Mouse (Mus musculus): Measurements from ENCODE around the gene Tmco5. TPM values are rescaled to one million over a fixed set of nuclear protein-coding genes. Genes with fewer than 3 reads are reported as not detected.

Tmco5 gene
- polyA plus RNA-seq, 1 experiment, result not detected

- Histone ChIP-seq H3K36me3 (replicated peaks; ENCODE audit: low read length) (no peaks in the 10 kb centered on the region), H3K9me3 (no peaks in the 10 kb centered on the region), H3K27me3 (replicated peaks) (peaks cover 13% of the 10 kb centered on the region), H3K4me3 (replicated peaks) (no peak overlapping the region), H3K4me1 (peaks cover 22% of the 10 kb centered on the region)
- TF ChIP-seq FLI1 (IDR thresholded peaks at IDR 0.05; ENCODE audit: low read length), result no peak
- no peak for TF ChIP-seq GATA1 (IDR thresholded peaks at IDR 0.05; ENCODE audit: borderline replicate concordance, low read length)
Observed at GRCm38 (mm10) chr2:116893316-116893987, 15.0 kb downstream of the Tmco5 start.

- Histone ChIP-seq H3K4me3 (replicated peaks) (peak overlapping the region; percentile 89), H3K27me3 (replicated peaks) (peaks cover 11% of the 10 kb centered on the region), H3K9me3 (no peaks in the 10 kb centered on the region), H3K36me3 (replicated peaks; ENCODE audit: low read length) (no peaks in the 10 kb centered on the region), H3K4me1 (peaks cover 25% of the 10 kb centered on the region)
- TF ChIP-seq GATA1 (IDR thresholded peaks at IDR 0.05; ENCODE audit: borderline replicate concordance, low read length), result no peak
- TF ChIP-seq FLI1 (IDR thresholded peaks at IDR 0.05; ENCODE audit: low read length), result no peak
Observed at GRCm38 (mm10) chr2:116893988-116894363, 15.5 kb downstream of the Tmco5 start.

- Histone ChIP-seq H3K36me3 (replicated peaks; ENCODE audit: low read length) (peaks cover 8% of the 10 kb centered on the region), H3K4me3 (replicated peaks) (peak overlapping the region; percentile 89), H3K4me1 (peaks cover 34% of the 10 kb centered on the region), H3K27me3 (replicated peaks) (peaks cover 2% of the 10 kb centered on the region), H3K9me3 (no peaks in the 10 kb centered on the region)
- TF ChIP-seq FLI1 (IDR thresholded peaks at IDR 0.05; ENCODE audit: low read length), result no peak
- no peak for TF ChIP-seq GATA1 (IDR thresholded peaks at IDR 0.05; ENCODE audit: borderline replicate concordance, low read length)
Observed at GRCm38 (mm10) chr2:116899615-116900272, 21.3 kb downstream of the Tmco5 start.

GRCm38 (mm10) chr2:116900273-116900843 is 21.9 kb downstream of the Tmco5 start:
- Histone ChIP-seq H3K4me1 (peaks cover 34% of the 10 kb centered on the region), H3K36me3 (replicated peaks; ENCODE audit: low read length) (peaks cover 8% of the 10 kb centered on the region)

GRCm38 (mm10) chr2:116908268-116908667 is 29.8 kb downstream of the Tmco5 start:
- no peak overlapping the region for H3K4me3 ChIP-seq (replicated peaks)
- no peaks in the 10 kb centered on the region for H3K27me3 ChIP-seq (replicated peaks)
- TF ChIP-seq GATA1 (IDR thresholded peaks at IDR 0.05; ENCODE audit: borderline replicate concordance, low read length) (no peak), FLI1 (IDR thresholded peaks at IDR 0.05; ENCODE audit: low read length) (no peak)
- H3K4me1 ChIP-seq, result peaks cover 55% of the 10 kb centered on the region
- H3K36me3 ChIP-seq (replicated peaks; ENCODE audit: low read length), result peaks cover 3% of the 10 kb centered on the region
- H3K9me3 ChIP-seq, result no peaks in the 10 kb centered on the region

More at GRCm38 (mm10) chr2:116900273-116900843, 21.9 kb downstream of the Tmco5 start:
- TF ChIP-seq GATA1 (IDR thresholded peaks at IDR 0.05; ENCODE audit: borderline replicate concordance, low read length) (no peak), FLI1 (IDR thresholded peaks at IDR 0.05; ENCODE audit: low read length) (no peak)
- Histone ChIP-seq H3K9me3 (no peaks in the 10 kb centered on the region), H3K27me3 (replicated peaks) (peaks cover 2% of the 10 kb centered on the region), H3K4me3 (replicated peaks) (peak overlapping the region; percentile 89)

- Histone ChIP-seq H3K4me1 (peaks cover 68% of the 10 kb centered on the region), H3K27me3 (replicated peaks) (no peaks in the 10 kb centered on the region), H3K4me3 (replicated peaks) (no peak overlapping the region), H3K36me3 (replicated peaks; ENCODE audit: low read length) (no peaks in the 10 kb centered on the region), H3K9me3 (no peaks in the 10 kb centered on the region)
- TF ChIP-seq FLI1 (IDR thresholded peaks at IDR 0.05; ENCODE audit: low read length) (no peak), GATA1 (IDR thresholded peaks at IDR 0.05; ENCODE audit: borderline replicate concordance, low read length) (no peak)
Observed at GRCm38 (mm10) chr2:116912334-116913070, 34.0 kb downstream of the Tmco5 start.

- H3K27me3 ChIP-seq (replicated peaks), result no peaks in the 10 kb centered on the region
- H3K9me3 ChIP-seq, result no peaks in the 10 kb centered on the region
- H3K36me3 ChIP-seq (replicated peaks; ENCODE audit: low read length), result no peaks in the 10 kb centered on the region
- H3K4me3 ChIP-seq (replicated peaks), result no peak overlapping the region
- TF ChIP-seq GATA1 (IDR thresholded peaks at IDR 0.05; ENCODE audit: borderline replicate concordance, low read length) (no peak), FLI1 (IDR thresholded peaks at IDR 0.05; ENCODE audit: low read length) (no peak)
- peaks cover 64% of the 10 kb centered on the region for H3K4me1 ChIP-seq
Observed at GRCm38 (mm10) chr2:116913677-116914405, 35.4 kb downstream of the Tmco5 start.

GRCm38 (mm10) chr2:116914636-116915035 is 36.1 kb downstream of the Tmco5 start:
- H3K36me3 ChIP-seq (replicated peaks; ENCODE audit: low read length), result no peaks in the 10 kb centered on the region
- no peaks in the 10 kb centered on the region for H3K27me3 ChIP-seq (replicated peaks)
- TF ChIP-seq GATA1 (IDR thresholded peaks at IDR 0.05; ENCODE audit: borderline replicate concordance, low read length) (no peak), FLI1 (IDR thresholded peaks at IDR 0.05; ENCODE audit: low read length) (no peak)
- no peaks in the 10 kb centered on the region for H3K9me3 ChIP-seq
- peaks cover 67% of the 10 kb centered on the region for H3K4me1 ChIP-seq
- H3K4me3 ChIP-seq (replicated peaks), result no peak overlapping the region

- H3K4me3 ChIP-seq (replicated peaks), result no peak overlapping the region
- no peaks in the 10 kb centered on the region for H3K9me3 ChIP-seq
- H3K27me3 ChIP-seq (replicated peaks), result no peaks in the 10 kb centered on the region
- peaks cover 5% of the 10 kb centered on the region for H3K36me3 ChIP-seq (replicated peaks; ENCODE audit: low read length)
- TF ChIP-seq FLI1 (IDR thresholded peaks at IDR 0.05; ENCODE audit: low read length) (no peak), GATA1 (IDR thresholded peaks at IDR 0.05; ENCODE audit: borderline replicate concordance, low read length) (no peak)
- H3K4me1 ChIP-seq, result peaks cover 80% of the 10 kb centered on the region
Observed at GRCm38 (mm10) chr2:116918598-116918997, 40.1 kb downstream of the Tmco5 start.
